Mouse (Mus musculus): ENCODE measurements around the gene Tmem132c. TPM values are rescaled to one million over a fixed set of nuclear protein-coding genes. Genes with fewer than 3 reads are reported as not detected.

Gene Tmem132c
- total and polyA plus RNA-seq, 2 experiments = under 0.01 TPM; not detected in 1

- H3K4me1 ChIP-seq (ENCODE audit: control insufficient read depth, insufficient read depth, low read length) = no peaks in the 10 kb centered on the region
- 65% methylated on average over 2 of the region's 2 CpGs for WGBS
- TF ChIP-seq CTCF (IDR thresholded peaks at IDR 0.05; ENCODE audit: low read depth, low read length) = no peak
- no peak for TF ChIP-seq POLR2A (IDR thresholded peaks at IDR 0.05; ENCODE audit: extremely low read depth, insufficient read depth, low read length)
Observed at GRCm38 (mm10) chr5:127379351-127379750, 137.7 kb downstream of the Tmem132c start.

GRCm38 (mm10) chr5:127381216-127381615 is 139.6 kb downstream of the Tmem132c start:
- Histone ChIP-seq H3K4me3 (ENCODE audit: insufficient read depth, low read depth, low read length) (no peak overlapping the region), H3K4me1 (ENCODE audit: control insufficient read depth, insufficient read depth, low read length) (no peaks in the 10 kb centered on the region), H3K36me3 (ENCODE audit: control insufficient read depth, insufficient read depth, low read length) (no peaks in the 10 kb centered on the region), H3K27me3 (ENCODE audit: control insufficient read depth, insufficient read depth, low read length) (no peaks in the 10 kb centered on the region), H3K9ac (ENCODE audit: low read depth, low read length) (no peak overlapping the region), H3K79me2 (ENCODE audit: control insufficient read depth, insufficient read depth, low read length) (no peaks in the 10 kb centered on the region), H3K27ac (replicated peaks; ENCODE audit: insufficient read depth, low read depth, low read length) (no peak overlapping the region)
- WGBS = 81% methylated on average over 4 of the region's 4 CpGs
- no peak for TF ChIP-seq POLR2A (IDR thresholded peaks at IDR 0.05; ENCODE audit: extremely low read depth, insufficient read depth, low read length)
- no peak for DNase-seq (ENCODE audit: extremely low read depth, low read depth, low spot score)

More at GRCm38 (mm10) chr5:127379351-127379750, 137.7 kb downstream of the Tmem132c start:
- no peaks in the 10 kb centered on the region for H3K79me2 ChIP-seq (ENCODE audit: control insufficient read depth, insufficient read depth, low read length)
- H3K27ac ChIP-seq (replicated peaks; ENCODE audit: insufficient read depth, low read depth, low read length) = no peak overlapping the region
- H3K9ac ChIP-seq (ENCODE audit: low read depth, low read length) = no peak overlapping the region
- DNase-seq (ENCODE audit: extremely low read depth, low read depth, low spot score) = no peak
- H3K36me3 ChIP-seq (ENCODE audit: control insufficient read depth, insufficient read depth, low read length) = no peaks in the 10 kb centered on the region
- H3K27me3 ChIP-seq (ENCODE audit: control insufficient read depth, insufficient read depth, low read length) = no peaks in the 10 kb centered on the region
- no peak overlapping the region for H3K4me3 ChIP-seq (ENCODE audit: insufficient read depth, low read depth, low read length)

- Histone ChIP-seq H3K9ac (ENCODE audit: low read depth, low read length) (no peak overlapping the region), H3K36me3 (ENCODE audit: control insufficient read depth, insufficient read depth, low read length) (no peaks in the 10 kb centered on the region), H3K4me3 (ENCODE audit: insufficient read depth, low read depth, low read length) (no peak overlapping the region), H3K4me1 (ENCODE audit: control insufficient read depth, insufficient read depth, low read length) (no peaks in the 10 kb centered on the region), H3K27me3 (ENCODE audit: control insufficient read depth, insufficient read depth, low read length) (no peaks in the 10 kb centered on the region), H3K27ac (replicated peaks; ENCODE audit: insufficient read depth, low read depth, low read length) (no peak overlapping the region), H3K79me2 (ENCODE audit: control insufficient read depth, insufficient read depth, low read length) (no peaks in the 10 kb centered on the region)
- TF ChIP-seq CTCF (IDR thresholded peaks at IDR 0.05; ENCODE audit: low read depth, low read length) (no peak), POLR2A (IDR thresholded peaks at IDR 0.05; ENCODE audit: extremely low read depth, insufficient read depth, low read length) (no peak)
- DNase-seq (ENCODE audit: extremely low read depth, low read depth, low spot score) = no peak
- WGBS = 82% methylated on average over 5 of the region's 5 CpGs
Observed at GRCm38 (mm10) chr5:127382571-127382970, 141.0 kb downstream of the Tmem132c start.

GRCm38 (mm10) chr5:127391187-127391586 is 149.6 kb downstream of the Tmem132c start:
- Histone ChIP-seq H3K4me1 (ENCODE audit: control insufficient read depth, insufficient read depth, low read length) (no peaks in the 10 kb centered on the region), H3K27me3 (ENCODE audit: control insufficient read depth, insufficient read depth, low read length) (no peaks in the 10 kb centered on the region), H3K4me3 (ENCODE audit: insufficient read depth, low read depth, low read length) (no peak overlapping the region), H3K79me2 (ENCODE audit: control insufficient read depth, insufficient read depth, low read length) (no peaks in the 10 kb centered on the region), H3K9ac (ENCODE audit: low read depth, low read length) (no peak overlapping the region), H3K27ac (replicated peaks; ENCODE audit: insufficient read depth, low read depth, low read length) (no peak overlapping the region), H3K36me3 (ENCODE audit: control insufficient read depth, insufficient read depth, low read length) (no peaks in the 10 kb centered on the region)
- TF ChIP-seq POLR2A (IDR thresholded peaks at IDR 0.05; ENCODE audit: extremely low read depth, insufficient read depth, low read length) = no peak
- no peak for TF ChIP-seq CTCF (IDR thresholded peaks at IDR 0.05; ENCODE audit: low read depth, low read length)
- DNase-seq (ENCODE audit: extremely low read depth, low read depth, low spot score) = no peak
- 89% methylated on average over 5 of the region's 5 CpGs for WGBS

GRCm38 (mm10) chr5:127396889-127397288 is 155.3 kb downstream of the Tmem132c start:
- no peak for DNase-seq (ENCODE audit: extremely low read depth, low read depth, low spot score)
- 78% methylated on average over 9 of the region's 9 CpGs for WGBS
- Histone ChIP-seq H3K4me1 (ENCODE audit: control insufficient read depth, insufficient read depth, low read length) (no peaks in the 10 kb centered on the region), H3K27me3 (ENCODE audit: control insufficient read depth, insufficient read depth, low read length) (no peaks in the 10 kb centered on the region), H3K27ac (replicated peaks; ENCODE audit: insufficient read depth, low read depth, low read length) (no peak overlapping the region), H3K9ac (ENCODE audit: low read depth, low read length) (no peak overlapping the region), H3K79me2 (ENCODE audit: control insufficient read depth, insufficient read depth, low read length) (no peaks in the 10 kb centered on the region), H3K36me3 (ENCODE audit: control insufficient read depth, insufficient read depth, low read length) (no peaks in the 10 kb centered on the region), H3K4me3 (ENCODE audit: insufficient read depth, low read depth, low read length) (no peak overlapping the region)
- TF ChIP-seq POLR2A (IDR thresholded peaks at IDR 0.05; ENCODE audit: extremely low read depth, insufficient read depth, low read length) = no peak

GRCm38 (mm10) chr5:127398010-127398409 is 156.4 kb downstream of the Tmem132c start:
- WGBS = 24% methylated on average over 7 of the region's 7 CpGs
- DNase-seq (ENCODE audit: extremely low read depth, low read depth, low spot score) = no peak
- no peak overlapping the region for H3K4me3 ChIP-seq (ENCODE audit: insufficient read depth, low read depth, low read length)
- no peak overlapping the region for H3K9ac ChIP-seq (ENCODE audit: low read depth, low read length)
- H3K27me3 ChIP-seq (ENCODE audit: control insufficient read depth, insufficient read depth, low read length) = no peaks in the 10 kb centered on the region
- H3K27ac ChIP-seq (replicated peaks; ENCODE audit: insufficient read depth, low read depth, low read length) = no peak overlapping the region
- no peaks in the 10 kb centered on the region for H3K36me3 ChIP-seq (ENCODE audit: control insufficient read depth, insufficient read depth, low read length)
- H3K4me1 ChIP-seq (ENCODE audit: control insufficient read depth, insufficient read depth, low read length) = no peaks in the 10 kb centered on the region
- no peaks in the 10 kb centered on the region for H3K79me2 ChIP-seq (ENCODE audit: control insufficient read depth, insufficient read depth, low read length)
- no peak for TF ChIP-seq CTCF (IDR thresholded peaks at IDR 0.05; ENCODE audit: low read depth, low read length)
- no peak for TF ChIP-seq POLR2A (IDR thresholded peaks at IDR 0.05; ENCODE audit: extremely low read depth, insufficient read depth, low read length)
